Mouse (Mus musculus): ENCODE measurements around the gene Kmo. TPM values are rescaled to one million over a fixed set of nuclear protein-coding genes. Genes with fewer than 3 reads are reported as not detected.

Gene Kmo
- polyA plus RNA-seq, 1 experiment from 2014 or later, result 0.16 TPM

DNA sequence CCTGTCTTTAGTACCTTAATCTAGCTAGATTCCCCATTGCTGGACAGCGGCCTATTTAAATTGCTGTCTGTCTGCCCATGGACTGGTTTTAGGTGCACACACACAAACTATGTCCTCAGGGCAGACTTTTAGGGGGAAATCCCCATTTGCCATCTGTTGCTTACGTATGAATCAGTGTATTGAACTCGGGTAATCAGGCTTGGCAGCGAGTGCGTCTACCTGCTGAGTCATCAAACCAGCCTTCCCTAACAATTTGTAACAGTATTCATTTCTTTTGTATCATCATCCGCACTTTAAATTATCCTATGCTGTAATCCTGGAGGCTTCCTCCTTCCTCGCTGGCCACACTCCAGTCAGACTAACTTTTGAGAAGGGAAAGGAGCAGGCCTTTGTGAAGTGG is 49.9 kb downstream of the Kmo start:
- no peak for DNase-seq (ENCODE audit: low spot score)
- 86% methylated on average over 7 of the region's 7 CpGs for WGBS
- no peak overlapping the region for H3K4me3 ChIP-seq (ENCODE audit: low read depth, low read length)
- H3K27ac ChIP-seq (replicated peaks; ENCODE audit: low read depth, low read length), result no peak overlapping the region
- H3K4me2 ChIP-seq (ENCODE audit: low read depth, severe bottlenecking), result no peak overlapping the region
- no peaks in the 10 kb centered on the region for H3K9me3 ChIP-seq (ENCODE audit: control insufficient read depth, low read length)
- no peaks in the 10 kb centered on the region for H3K27me3 ChIP-seq (ENCODE audit: control insufficient read depth, insufficient read depth, low read length)
- no peaks in the 10 kb centered on the region for H3K4me1 ChIP-seq (ENCODE audit: control insufficient read depth, insufficient read depth, low read length)
- H3K9ac ChIP-seq (ENCODE audit: low read length), result no peak overlapping the region
- H3K36me3 ChIP-seq (ENCODE audit: control insufficient read depth, insufficient read depth, low read length), result no peaks in the 10 kb centered on the region
- no peak for ATAC-seq (ENCODE audit: insufficient number of reproducible peaks, low FRiP score, low TSS enrichment, low read depth)

DNA sequence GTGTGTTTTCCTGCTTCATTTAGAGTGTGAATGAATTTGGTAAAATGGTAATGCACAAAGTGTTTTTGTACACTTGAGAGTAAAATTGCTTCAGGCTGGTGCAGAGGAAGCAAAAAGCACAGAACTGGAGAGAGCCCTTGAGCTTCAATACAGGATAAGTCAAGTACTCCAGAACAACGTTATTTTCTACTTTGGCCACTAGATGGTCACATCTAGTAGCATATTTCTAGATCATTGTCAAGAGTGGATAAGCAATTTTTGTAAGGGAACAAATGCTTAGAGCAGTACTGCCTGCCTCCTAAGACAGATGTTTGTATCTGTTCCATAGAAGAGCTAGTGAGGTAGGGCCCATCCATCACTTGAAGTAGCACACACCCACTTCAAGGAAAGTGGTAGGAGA is 51.4 kb downstream of the Kmo start:
- no peak overlapping the region for H3K27ac ChIP-seq (replicated peaks; ENCODE audit: low read depth, low read length)
- no peaks in the 10 kb centered on the region for H3K9me3 ChIP-seq (ENCODE audit: control insufficient read depth, low read length)
- no peaks in the 10 kb centered on the region for H3K4me1 ChIP-seq (ENCODE audit: control insufficient read depth, insufficient read depth, low read length)
- H3K4me3 ChIP-seq (ENCODE audit: low read depth, low read length), result no peak overlapping the region
- no peaks in the 10 kb centered on the region for H3K36me3 ChIP-seq (ENCODE audit: control insufficient read depth, insufficient read depth, low read length)
- no peak for DNase-seq (ENCODE audit: low spot score)
- ATAC-seq (ENCODE audit: insufficient number of reproducible peaks, low FRiP score, low TSS enrichment, low read depth), result no peak
- 55% methylated on average over 1 of the region's 1 CpGs for WGBS
- no peaks in the 10 kb centered on the region for H3K27me3 ChIP-seq (ENCODE audit: control insufficient read depth, insufficient read depth, low read length)
- H3K4me2 ChIP-seq (ENCODE audit: low read depth, severe bottlenecking), result no peak overlapping the region
- H3K9ac ChIP-seq (ENCODE audit: low read length), result no peak overlapping the region

DNA sequence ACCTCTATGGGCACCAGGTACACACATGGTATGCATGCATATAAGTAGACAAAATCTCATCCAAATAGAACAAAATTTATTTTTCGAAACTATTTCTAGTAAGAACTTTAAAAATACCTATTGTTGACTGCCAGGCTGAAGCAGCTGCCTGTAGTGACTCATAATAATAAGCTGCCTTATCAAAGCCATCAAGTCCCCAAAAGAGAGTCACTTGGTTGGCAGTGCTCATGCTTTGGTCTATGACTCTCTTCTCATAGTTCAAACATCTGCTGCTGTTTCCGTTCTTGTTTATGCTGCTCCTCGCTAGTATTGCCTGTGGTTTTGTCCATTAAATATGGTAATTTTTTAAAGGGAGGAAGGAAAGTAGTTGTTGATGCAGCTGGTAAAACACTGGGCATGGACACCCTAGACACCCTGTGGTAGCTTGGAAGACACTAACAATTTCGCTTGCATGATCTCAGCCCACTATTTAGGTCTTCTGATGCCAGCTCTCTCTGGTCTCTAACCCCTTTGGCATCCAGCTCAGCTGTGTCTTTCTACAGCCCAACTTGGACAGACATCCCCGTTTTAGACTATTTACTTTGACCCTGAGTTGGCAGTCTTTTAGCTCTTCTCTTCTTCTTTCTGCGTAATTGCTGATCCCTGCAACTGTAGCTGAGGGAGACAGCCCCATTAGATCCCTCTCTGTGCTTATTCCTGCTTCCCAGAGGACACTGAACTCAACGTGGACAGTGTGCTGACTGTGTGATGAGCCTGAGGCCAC is 53.6 kb downstream of the Kmo start:
- WGBS, result 87% methylated on average over 7 of the region's 7 CpGs
- no peak overlapping the region for H3K27ac ChIP-seq (replicated peaks; ENCODE audit: low read depth, low read length)
- DNase-seq (ENCODE audit: low spot score), result no peak
- H3K36me3 ChIP-seq (ENCODE audit: control insufficient read depth, insufficient read depth, low read length), result no peaks in the 10 kb centered on the region
- no peaks in the 10 kb centered on the region for H3K27me3 ChIP-seq (ENCODE audit: control insufficient read depth, insufficient read depth, low read length)
- no peaks in the 10 kb centered on the region for H3K4me1 ChIP-seq (ENCODE audit: control insufficient read depth, insufficient read depth, low read length)
- H3K4me3 ChIP-seq (ENCODE audit: low read depth, low read length), result no peak overlapping the region
- H3K9me3 ChIP-seq (ENCODE audit: control insufficient read depth, low read length), result no peaks in the 10 kb centered on the region
- H3K4me2 ChIP-seq (ENCODE audit: low read depth, severe bottlenecking), result no peak overlapping the region
- no peak for ATAC-seq (ENCODE audit: insufficient number of reproducible peaks, low FRiP score, low TSS enrichment, low read depth)
- no peak overlapping the region for H3K9ac ChIP-seq (ENCODE audit: low read length)

DNA sequence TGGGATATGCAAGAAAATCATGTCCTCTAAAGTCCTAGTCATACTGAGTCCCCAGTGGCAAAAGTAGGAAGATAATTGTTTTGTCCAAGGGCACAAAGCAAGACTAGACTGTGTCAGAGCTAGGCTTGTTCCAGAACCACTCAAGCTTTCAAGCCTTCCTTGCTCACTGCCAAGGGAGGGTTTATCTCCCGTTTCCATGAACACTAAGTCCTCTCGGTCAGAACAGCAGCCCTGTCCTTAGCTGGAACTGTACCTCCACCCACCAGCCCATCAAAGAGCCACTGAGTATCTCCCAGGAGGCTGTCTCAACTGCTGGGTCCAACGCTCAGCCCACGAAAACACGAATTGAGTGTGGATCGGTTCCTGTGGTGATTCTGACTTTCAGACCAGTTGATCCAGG is 54.9 kb downstream of the Kmo start:
- DNase-seq (ENCODE audit: low spot score) (no peak), ATAC-seq (ENCODE audit: insufficient number of reproducible peaks, low FRiP score, low TSS enrichment, low read depth) (no peak)
- no peaks in the 10 kb centered on the region for H3K4me1 ChIP-seq (ENCODE audit: control insufficient read depth, insufficient read depth, low read length)
- H3K9ac ChIP-seq (ENCODE audit: low read length), result no peak overlapping the region
- no peak overlapping the region for H3K27ac ChIP-seq (replicated peaks; ENCODE audit: low read depth, low read length)
- no peaks in the 10 kb centered on the region for H3K27me3 ChIP-seq (ENCODE audit: control insufficient read depth, insufficient read depth, low read length)
- H3K36me3 ChIP-seq (ENCODE audit: control insufficient read depth, insufficient read depth, low read length), result no peaks in the 10 kb centered on the region
- H3K4me3 ChIP-seq (ENCODE audit: low read depth, low read length), result no peak overlapping the region
- H3K9me3 ChIP-seq (ENCODE audit: control insufficient read depth, low read length), result no peaks in the 10 kb centered on the region
- 89% methylated on average over 6 of the region's 6 CpGs for WGBS
- H3K4me2 ChIP-seq (ENCODE audit: low read depth, severe bottlenecking), result no peak overlapping the region

DNA sequence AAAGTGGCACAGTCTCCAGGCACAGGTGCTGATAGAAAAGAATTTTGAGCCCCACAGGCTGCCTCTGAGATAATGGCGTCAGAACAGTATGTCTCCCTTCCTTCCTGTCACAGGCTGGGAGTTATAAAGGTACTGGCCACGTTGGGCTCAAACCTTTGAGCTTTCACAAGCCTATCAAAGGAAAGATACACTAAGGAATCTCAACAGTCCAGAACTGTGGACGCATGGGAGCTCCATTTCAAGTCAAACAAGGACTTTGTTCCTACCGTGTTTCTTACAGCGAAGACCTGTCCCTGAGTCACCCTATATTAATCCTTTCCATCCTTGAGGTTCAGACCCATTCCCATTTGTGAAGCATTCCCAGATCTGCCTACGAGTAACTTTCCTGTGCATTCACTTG is 57.3 kb downstream of the Kmo start:
- no peak overlapping the region for H3K27ac ChIP-seq (replicated peaks; ENCODE audit: low read depth, low read length)
- H3K4me3 ChIP-seq (ENCODE audit: low read depth, low read length), result no peak overlapping the region
- 84% methylated on average over 6 of the region's 6 CpGs for WGBS
- no peak overlapping the region for H3K4me2 ChIP-seq (ENCODE audit: low read depth, severe bottlenecking)
- no peaks in the 10 kb centered on the region for H3K4me1 ChIP-seq (ENCODE audit: control insufficient read depth, insufficient read depth, low read length)
- H3K9me3 ChIP-seq (ENCODE audit: control insufficient read depth, low read length), result no peaks in the 10 kb centered on the region
- no peaks in the 10 kb centered on the region for H3K36me3 ChIP-seq (ENCODE audit: control insufficient read depth, insufficient read depth, low read length)
- no peaks in the 10 kb centered on the region for H3K27me3 ChIP-seq (ENCODE audit: control insufficient read depth, insufficient read depth, low read length)
- ATAC-seq (ENCODE audit: insufficient number of reproducible peaks, low FRiP score, low TSS enrichment, low read depth) (no peak), DNase-seq (ENCODE audit: low spot score) (no peak)
- H3K9ac ChIP-seq (ENCODE audit: low read length), result no peak overlapping the region

DNA sequence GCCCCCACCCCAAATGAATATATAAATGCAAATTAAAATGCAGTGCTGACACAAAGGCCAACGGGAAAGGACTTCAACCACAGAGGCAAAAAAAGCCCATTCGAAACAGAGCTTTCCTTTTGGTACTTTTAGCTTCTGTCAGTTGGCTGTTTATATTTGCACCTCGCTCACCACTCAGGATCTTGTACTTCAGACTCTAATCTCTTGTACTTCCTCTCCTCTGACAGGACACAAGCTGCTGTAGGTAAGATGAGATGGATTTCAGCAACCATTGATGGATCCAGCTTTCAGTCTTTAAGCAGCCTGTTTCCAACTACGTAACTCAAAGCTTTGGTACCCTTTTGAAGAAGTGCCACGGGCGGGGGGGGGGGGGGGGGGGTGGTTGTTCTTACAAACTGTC is 60.8 kb downstream of the Kmo start:
- Histone ChIP-seq H3K4me2 (ENCODE audit: low read depth, severe bottlenecking) (no peak overlapping the region), H3K27ac (replicated peaks; ENCODE audit: low read depth, low read length) (no peak overlapping the region), H3K36me3 (ENCODE audit: control insufficient read depth, insufficient read depth, low read length) (no peaks in the 10 kb centered on the region), H3K4me3 (ENCODE audit: low read depth, low read length) (no peak overlapping the region), H3K4me1 (ENCODE audit: control insufficient read depth, insufficient read depth, low read length) (no peaks in the 10 kb centered on the region), H3K9ac (ENCODE audit: low read length) (no peak overlapping the region), H3K27me3 (ENCODE audit: control insufficient read depth, insufficient read depth, low read length) (no peaks in the 10 kb centered on the region), H3K9me3 (ENCODE audit: control insufficient read depth, low read length) (no peaks in the 10 kb centered on the region)
- ATAC-seq (ENCODE audit: insufficient number of reproducible peaks, low FRiP score, low TSS enrichment, low read depth) (no peak), DNase-seq (ENCODE audit: low spot score) (no peak)
- WGBS, result 85% methylated on average over 6 of the region's 6 CpGs

DNA sequence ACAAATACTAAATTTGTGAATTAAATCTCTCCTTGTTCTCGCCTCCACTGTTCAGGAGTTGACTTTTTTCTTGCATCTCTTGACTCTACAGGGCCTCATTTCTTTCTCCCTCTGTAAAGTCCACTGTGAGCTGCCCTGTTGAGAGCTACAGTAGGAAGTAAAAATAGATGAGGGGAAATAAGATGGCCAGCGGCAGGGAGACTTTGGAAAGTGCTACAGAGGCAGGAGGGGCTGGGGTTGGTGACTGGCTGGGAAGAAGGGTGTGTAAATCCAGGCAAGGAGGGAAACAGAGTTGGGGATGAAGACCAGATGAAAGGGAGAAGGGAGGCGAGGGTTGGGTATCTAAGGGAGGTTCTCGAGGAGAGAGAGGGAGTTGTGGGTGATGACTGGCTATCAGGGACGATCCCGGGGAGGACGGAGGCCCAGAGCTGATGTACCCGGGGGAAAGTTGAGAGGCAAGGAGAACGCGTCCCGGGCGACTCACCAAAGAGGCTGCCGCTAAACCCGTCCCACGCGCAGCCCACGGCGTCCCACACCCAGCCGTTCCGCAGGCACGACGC is 71.6 kb downstream of the Kmo start:
- Histone ChIP-seq H3K4me3 (ENCODE audit: low read depth, low read length) (peak overlapping the region; percentile 66), H3K9me3 (ENCODE audit: control insufficient read depth, low read length) (no peaks in the 10 kb centered on the region), H3K9ac (ENCODE audit: low read length) (peak overlapping the region; percentile 87), H3K27me3 (ENCODE audit: control insufficient read depth, insufficient read depth, low read length) (no peaks in the 10 kb centered on the region), H3K4me1 (ENCODE audit: control insufficient read depth, insufficient read depth, low read length) (no peaks in the 10 kb centered on the region), H3K27ac (replicated peaks; ENCODE audit: low read depth, low read length) (no peak overlapping the region), H3K36me3 (ENCODE audit: control insufficient read depth, insufficient read depth, low read length) (no peaks in the 10 kb centered on the region), H3K4me2 (ENCODE audit: low read depth, severe bottlenecking) (peak overlapping the region; percentile 75)
- ATAC-seq (ENCODE audit: insufficient number of reproducible peaks, low FRiP score, low TSS enrichment, low read depth), result no peak
- 2% methylated on average over 22 of the region's 22 CpGs for WGBS
- no peak for DNase-seq (ENCODE audit: low spot score)

DNA sequence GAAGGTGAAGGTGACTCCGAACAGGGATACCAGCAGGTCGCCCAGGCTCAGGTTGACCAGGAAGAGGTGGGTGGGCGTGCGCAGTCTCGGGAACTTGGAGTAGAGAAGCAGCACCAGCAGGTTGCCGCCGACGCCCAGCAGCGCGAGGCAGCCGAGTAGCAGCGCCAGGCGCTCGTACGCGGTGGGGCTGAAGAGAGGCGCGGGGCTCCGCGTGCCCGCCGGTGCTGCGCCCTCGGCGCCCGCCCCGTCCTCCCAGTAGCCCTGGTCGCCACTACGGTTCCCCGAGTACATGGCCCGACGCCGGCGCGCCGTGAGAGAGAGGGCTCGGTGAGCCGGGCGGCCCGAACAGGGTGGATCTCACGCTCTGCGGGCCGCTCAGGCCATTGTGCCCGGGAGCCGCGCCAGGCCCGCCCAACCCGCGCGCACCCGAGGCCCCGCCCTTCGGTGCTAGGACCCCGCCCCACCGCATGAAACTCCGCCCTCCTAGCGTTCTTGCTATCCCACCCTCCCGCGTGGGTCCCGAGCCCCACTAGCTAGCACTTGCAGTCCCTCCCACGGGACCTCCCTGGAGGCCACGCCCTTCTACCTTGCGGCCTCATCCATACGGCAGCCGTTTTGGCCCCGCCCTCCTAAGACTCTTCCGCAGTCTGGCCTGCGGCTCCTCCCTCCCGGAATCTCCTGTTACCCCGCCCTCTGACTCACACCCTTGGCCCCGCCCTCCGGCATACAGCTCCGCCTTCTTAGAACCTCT is 72.2 kb downstream of the Kmo start, which contains the start of the genes Opn3 and Chml:
Opn3 (minus strand) TSS at position 531 of the 751 bp plus-strand sequence.
Chml (minus strand) TSS at position 656 of the 751 bp plus-strand sequence.
- H3K4me2 ChIP-seq (ENCODE audit: low read depth, severe bottlenecking), result peak within 1 kb of the TSS; percentile 75
- WGBS, result under 1% methylated on average over 58 of the region's 73 CpGs
- no peaks in the 10 kb centered on the region for H3K36me3 ChIP-seq (ENCODE audit: control insufficient read depth, insufficient read depth, low read length)
- no peaks in the 10 kb centered on the region for H3K27me3 ChIP-seq (ENCODE audit: control insufficient read depth, insufficient read depth, low read length)
- peak within 1 kb of the TSS; percentile 66 for H3K4me3 ChIP-seq (ENCODE audit: low read depth, low read length)
- H3K9ac ChIP-seq (ENCODE audit: low read length), result peak within 1 kb of the TSS; percentile 87
- no peak within 1 kb of the TSS; the same call in 1 of the 2 replicates for H3K27ac ChIP-seq (replicated peaks; ENCODE audit: low read depth, low read length)
- peak; percentile 99 for DNase-seq (ENCODE audit: low spot score)
- H3K9me3 ChIP-seq (ENCODE audit: control insufficient read depth, low read length), result no peaks in the 10 kb centered on the region
- H3K4me1 ChIP-seq (ENCODE audit: control insufficient read depth, insufficient read depth, low read length), result no peaks in the 10 kb centered on the region
- ATAC-seq (ENCODE audit: insufficient number of reproducible peaks, low FRiP score, low TSS enrichment, low read depth), result peak; percentile 99
